Mouse (Mus musculus): ENCODE data around the gene Tkt.

DNA sequence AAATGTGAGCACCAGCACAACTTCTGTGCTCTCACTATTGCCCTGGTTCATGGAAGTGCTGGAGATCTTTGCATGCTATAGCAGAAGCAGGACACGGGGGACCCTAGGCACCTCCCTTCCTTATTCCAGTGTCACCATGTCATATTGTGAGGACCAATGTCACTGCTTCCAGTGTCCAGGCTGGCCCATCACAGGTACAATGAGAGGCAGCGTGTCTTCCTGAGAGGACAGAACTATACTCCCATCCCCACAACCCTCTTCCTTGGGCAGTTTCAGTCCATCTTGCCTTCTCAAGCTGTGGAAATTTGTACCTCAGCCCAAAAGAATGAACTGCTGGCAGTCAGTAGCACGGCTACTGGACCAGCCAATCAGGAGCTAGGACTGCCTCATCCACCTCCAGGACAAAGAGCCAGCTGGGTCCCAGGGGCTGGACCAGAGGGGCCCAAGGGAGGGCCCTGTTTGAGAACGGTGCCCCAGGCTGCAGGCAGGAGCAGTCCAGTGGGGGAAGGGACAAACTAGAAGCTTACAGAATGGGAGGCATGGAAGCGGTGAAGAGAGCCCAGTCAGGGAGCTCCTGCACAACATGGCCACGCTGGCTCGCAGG, 46.0 kb downstream of the Tkt start:
- TF ChIP-seq CTCF (conservative IDR thresholded peaks at IDR 0.05; ENCODE audit: low read length) (no peak), NANOG (IDR thresholded peaks at IDR 0.05; ENCODE audit: borderline replicate concordance, low read length) (no peak)
